Mouse (Mus musculus): ENCODE data around the gene Phldb2. TPM values are rescaled to one million over a fixed set of nuclear protein-coding genes. Genes with fewer than 3 reads are reported as not detected.

The Phldb2 gene
- polyA plus RNA-seq, 1 experiment from 2014 or later: 6.8 TPM

DNA sequence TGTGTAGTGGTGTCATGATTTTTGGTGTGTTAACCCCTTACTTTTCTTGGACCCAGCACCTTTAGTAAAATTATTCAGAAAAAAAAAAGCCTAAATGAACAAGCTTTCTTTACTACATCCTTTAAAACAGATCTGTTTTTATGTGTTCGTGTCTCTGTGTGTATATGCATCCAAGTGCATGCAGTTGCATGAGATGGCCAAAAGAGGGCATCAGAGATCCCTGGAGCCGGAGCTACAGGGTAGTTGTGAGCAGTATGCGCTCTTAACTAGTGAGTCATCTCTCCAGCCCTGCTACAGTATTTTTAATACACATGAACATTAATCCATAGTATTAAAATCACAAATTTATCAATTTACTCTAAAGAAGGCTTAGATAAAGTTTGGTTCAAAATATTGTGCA is 14.0 kb downstream of the Phldb2 start:
- H3K9me3 ChIP-seq (ENCODE audit: control insufficient read depth, low read length): no peaks in the 10 kb centered on the region
- ATAC-seq: no peak
- WGBS: 96% methylated on average over 3 of the region's 3 CpGs
- no peaks in the 10 kb centered on the region for H3K36me3 ChIP-seq (ENCODE audit: control insufficient read depth, insufficient read depth, low read length)
- no peak overlapping the region for H3K4me2 ChIP-seq (ENCODE audit: low read length)
- no peaks in the 10 kb centered on the region; the same call in none of the 2 replicates for H3K4me1 ChIP-seq (ENCODE audit: control insufficient read depth, insufficient read depth, low read depth, low read length)
- no peaks in the 10 kb centered on the region for H3K27me3 ChIP-seq (replicated peaks; ENCODE audit: control insufficient read depth, insufficient read depth, low read length)
- no peak overlapping the region for H3K4me3 ChIP-seq (ENCODE audit: low read length)
- H3K27ac ChIP-seq (ENCODE audit: low read depth, low read length): no peak overlapping the region
- no peak overlapping the region for H3K9ac ChIP-seq (ENCODE audit: low read depth, low read length)

DNA sequence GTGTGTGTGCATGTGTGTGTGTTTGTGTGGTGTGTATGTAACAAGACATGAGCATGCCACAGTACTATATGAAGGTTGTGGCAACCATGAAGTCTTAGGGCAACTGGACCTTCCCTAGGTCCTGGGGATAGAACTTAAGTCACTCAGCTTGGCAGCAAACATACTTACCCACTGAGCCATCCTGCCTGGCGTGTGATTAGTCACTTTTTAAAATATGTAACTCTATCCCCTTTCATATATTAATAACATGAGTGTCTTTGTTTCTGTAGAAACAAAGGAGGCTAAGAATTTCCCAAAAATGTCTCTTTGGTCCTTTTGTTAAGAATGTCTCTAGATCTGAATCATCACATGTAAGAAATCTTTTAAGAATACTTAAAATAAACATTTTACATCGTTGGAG is 16.0 kb downstream of the Phldb2 start:
- WGBS: 72% methylated on average over 2 of the region's 2 CpGs
- no peak overlapping the region for H3K4me2 ChIP-seq (ENCODE audit: low read length)
- ATAC-seq: no peak

DNA sequence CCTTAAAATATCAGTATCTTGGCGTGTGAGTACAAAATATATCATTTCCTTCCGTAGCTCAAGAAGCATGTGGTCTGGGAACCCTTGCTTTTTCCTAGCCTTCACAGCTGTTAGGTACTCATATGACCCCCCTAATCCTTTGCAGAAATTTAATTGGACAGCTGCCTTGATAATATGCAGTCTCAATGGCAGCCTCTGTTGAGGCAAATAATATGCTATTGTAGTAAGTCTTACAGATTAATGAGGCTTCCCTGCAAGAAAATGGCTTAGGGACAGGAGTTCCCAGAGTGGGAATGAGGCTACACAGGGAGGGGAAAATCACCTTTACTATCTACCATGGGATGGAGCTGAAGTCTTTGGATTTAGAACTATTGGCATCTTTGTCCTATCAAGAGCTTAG is 16.9 kb downstream of the Phldb2 start:
- no peak overlapping the region for H3K9ac ChIP-seq (ENCODE audit: low read depth, low read length)
- no peaks in the 10 kb centered on the region; the same call in none of the 2 replicates for H3K4me1 ChIP-seq (ENCODE audit: control insufficient read depth, insufficient read depth, low read depth, low read length)
- H3K36me3 ChIP-seq (ENCODE audit: control insufficient read depth, insufficient read depth, low read length): no peaks in the 10 kb centered on the region
- ATAC-seq: no peak; the same call in 1 of the 2 replicates
- no peak overlapping the region for H3K27ac ChIP-seq (ENCODE audit: low read depth, low read length)
- 44% methylated on average over 2 of the region's 2 CpGs for WGBS
- no peaks in the 10 kb centered on the region for H3K9me3 ChIP-seq (ENCODE audit: control insufficient read depth, low read length)
- no peak overlapping the region for H3K4me3 ChIP-seq (ENCODE audit: low read length)
- no peak overlapping the region for H3K4me2 ChIP-seq (ENCODE audit: low read length)
- H3K27me3 ChIP-seq (replicated peaks; ENCODE audit: control insufficient read depth, insufficient read depth, low read length): no peaks in the 10 kb centered on the region

More for the DNA sequence above, 16.0 kb downstream of the Phldb2 start:
- no peak overlapping the region for H3K27ac ChIP-seq (ENCODE audit: low read depth, low read length)
- no peaks in the 10 kb centered on the region for H3K9me3 ChIP-seq (ENCODE audit: control insufficient read depth, low read length)
- H3K4me1 ChIP-seq (ENCODE audit: control insufficient read depth, insufficient read depth, low read depth, low read length): no peaks in the 10 kb centered on the region; the same call in none of the 2 replicates
- H3K9ac ChIP-seq (ENCODE audit: low read depth, low read length): no peak overlapping the region
- no peak overlapping the region for H3K4me3 ChIP-seq (ENCODE audit: low read length)
- H3K36me3 ChIP-seq (ENCODE audit: control insufficient read depth, insufficient read depth, low read length): no peaks in the 10 kb centered on the region
- H3K27me3 ChIP-seq (replicated peaks; ENCODE audit: control insufficient read depth, insufficient read depth, low read length): no peaks in the 10 kb centered on the region

DNA sequence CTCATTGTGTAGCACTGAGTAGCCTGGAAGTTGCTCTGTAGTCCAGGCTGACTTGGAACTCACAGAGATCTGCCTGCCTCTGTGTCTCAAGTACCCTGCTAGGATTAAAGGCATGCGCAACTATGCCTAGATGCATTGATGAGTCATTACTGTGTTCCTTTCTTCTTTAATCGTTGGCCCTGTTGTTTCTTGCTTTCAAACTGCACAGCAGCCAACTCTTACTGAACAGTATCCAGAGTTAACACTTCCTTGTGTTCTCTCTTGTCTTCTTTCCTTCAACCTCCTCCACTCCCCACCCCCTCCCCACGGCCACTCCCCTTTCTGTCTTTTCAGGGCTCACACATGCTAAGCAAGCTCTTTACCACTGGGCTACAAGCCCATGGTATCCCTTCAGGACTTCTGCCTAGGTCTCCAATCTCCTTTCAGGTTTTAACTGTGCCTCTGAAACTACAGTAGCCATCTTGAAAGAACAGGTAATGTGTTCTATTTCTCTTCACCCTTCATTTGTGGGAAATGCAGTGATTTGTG is 17.4 kb downstream of the Phldb2 start:
- Histone ChIP-seq H3K4me1 (ENCODE audit: control insufficient read depth, insufficient read depth, low read depth, low read length) (no peaks in the 10 kb centered on the region; the same call in none of the 2 replicates), H3K9ac (ENCODE audit: low read depth, low read length) (no peak overlapping the region), H3K9me3 (ENCODE audit: control insufficient read depth, low read length) (no peaks in the 10 kb centered on the region), H3K27ac (ENCODE audit: low read depth, low read length) (no peak overlapping the region), H3K27me3 (replicated peaks; ENCODE audit: control insufficient read depth, insufficient read depth, low read length) (no peaks in the 10 kb centered on the region), H3K4me3 (ENCODE audit: low read length) (no peak overlapping the region), H3K36me3 (ENCODE audit: control insufficient read depth, insufficient read depth, low read length) (no peaks in the 10 kb centered on the region), H3K4me2 (ENCODE audit: low read length) (no peak overlapping the region)
- 73% methylated on average over 3 of the region's 3 CpGs for WGBS
- ATAC-seq: no peak

DNA sequence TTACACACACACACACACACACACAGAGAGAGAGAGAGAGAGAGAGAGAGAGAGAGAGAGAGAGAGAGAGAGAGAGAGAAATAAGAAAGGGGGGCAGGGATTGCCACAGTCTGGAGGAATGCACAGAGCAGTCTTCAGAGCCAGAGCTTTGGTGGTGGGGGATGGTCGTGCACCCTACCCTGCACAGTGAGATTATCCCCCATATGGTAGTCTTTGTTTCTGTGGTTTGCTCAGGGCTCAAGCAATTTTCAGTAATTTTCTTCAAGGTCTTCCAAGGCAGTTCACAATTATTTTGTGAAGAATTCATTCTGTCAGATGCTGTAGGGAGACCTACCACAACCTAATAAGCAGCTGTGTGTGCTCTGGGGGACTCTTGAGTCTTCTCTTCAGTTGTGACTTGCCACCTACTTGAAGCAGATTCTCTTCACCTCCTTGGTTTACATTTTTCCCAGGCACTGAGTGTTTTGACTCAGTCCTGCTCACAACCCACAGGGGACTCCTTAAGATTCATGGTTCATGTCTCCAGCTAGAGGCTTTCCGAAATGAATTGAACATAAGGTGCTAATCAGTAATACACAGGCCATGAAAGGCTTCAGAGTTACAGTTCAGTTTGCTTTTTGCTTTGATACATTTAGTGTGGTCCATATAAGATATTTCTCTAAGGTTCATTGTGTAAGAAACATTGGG is 18.5 kb downstream of the Phldb2 start:
- Histone ChIP-seq H3K36me3 (ENCODE audit: control insufficient read depth, insufficient read depth, low read length) (no peaks in the 10 kb centered on the region), H3K9ac (ENCODE audit: low read depth, low read length) (no peak overlapping the region), H3K27me3 (replicated peaks; ENCODE audit: control insufficient read depth, insufficient read depth, low read length) (no peaks in the 10 kb centered on the region), H3K4me3 (ENCODE audit: low read length) (no peak overlapping the region), H3K4me2 (ENCODE audit: low read length) (no peak overlapping the region), H3K9me3 (ENCODE audit: control insufficient read depth, low read length) (no peaks in the 10 kb centered on the region), H3K27ac (ENCODE audit: low read depth, low read length) (no peak overlapping the region), H3K4me1 (ENCODE audit: control insufficient read depth, insufficient read depth, low read depth, low read length) (no peaks in the 10 kb centered on the region; the same call in none of the 2 replicates)
- peak; percentile 58; the same call in 1 of the 2 replicates for ATAC-seq
- 58% methylated on average over 2 of the region's 2 CpGs for WGBS

DNA sequence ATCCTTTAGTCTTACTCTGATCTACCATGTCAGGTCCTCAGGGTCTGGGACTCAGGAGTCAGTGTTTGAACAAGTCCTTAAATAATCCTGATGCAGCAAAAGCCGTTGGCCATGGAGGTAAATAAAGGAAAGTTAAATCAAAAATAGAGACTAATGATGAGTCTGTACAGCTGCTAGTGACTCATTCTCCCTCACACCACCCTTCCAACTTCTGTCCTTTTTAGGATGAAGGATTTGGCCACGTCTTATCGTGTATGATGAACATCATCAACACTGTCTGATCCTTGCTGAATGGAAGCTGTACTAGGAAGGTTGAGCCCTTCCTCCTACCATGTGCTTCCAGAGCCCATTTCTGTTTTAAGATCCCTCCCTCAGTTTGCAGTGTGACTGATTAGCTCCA is 23.1 kb downstream of the Phldb2 start:
- H3K9ac ChIP-seq (ENCODE audit: low read depth, low read length): no peak overlapping the region
- no peak for ATAC-seq
- no peak overlapping the region for H3K4me3 ChIP-seq (ENCODE audit: low read length)
- no peaks in the 10 kb centered on the region for H3K36me3 ChIP-seq (ENCODE audit: control insufficient read depth, insufficient read depth, low read length)
- no peaks in the 10 kb centered on the region for H3K9me3 ChIP-seq (ENCODE audit: control insufficient read depth, low read length)
- H3K4me1 ChIP-seq (ENCODE audit: control insufficient read depth, insufficient read depth, low read depth, low read length): no peaks in the 10 kb centered on the region; the same call in 1 of the 2 replicates
- H3K27me3 ChIP-seq (replicated peaks; ENCODE audit: control insufficient read depth, insufficient read depth, low read length): no peaks in the 10 kb centered on the region
- no peak overlapping the region for H3K27ac ChIP-seq (ENCODE audit: low read depth, low read length)
- 93% methylated on average over 3 of the region's 3 CpGs for whole genome bisulfite sequencing
- no peak overlapping the region for H3K4me2 ChIP-seq (ENCODE audit: low read length)

DNA sequence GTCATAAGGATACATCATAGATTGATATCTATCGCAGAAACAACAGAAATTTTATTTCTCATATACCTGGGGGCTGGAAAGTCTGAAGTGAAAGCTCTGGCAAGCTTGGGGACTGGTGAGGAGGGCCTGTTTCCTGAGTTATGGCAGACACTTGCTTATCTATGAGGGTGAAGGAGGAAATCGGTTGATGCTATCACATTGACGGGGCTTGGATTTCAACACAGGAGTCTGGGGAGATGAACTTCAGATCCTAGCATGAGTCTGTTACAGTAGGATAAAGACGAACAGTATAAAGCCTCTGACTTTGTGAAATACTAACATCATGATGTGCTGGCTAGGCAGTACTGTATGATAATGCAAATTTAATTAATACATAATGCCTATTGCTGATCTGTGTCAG is 25.3 kb downstream of the Phldb2 start:
- 91% methylated on average over 4 of the region's 4 CpGs for WGBS
- no peak for ATAC-seq
- Histone ChIP-seq H3K9ac (ENCODE audit: low read depth, low read length) (no peak overlapping the region), H3K4me1 (ENCODE audit: control insufficient read depth, insufficient read depth, low read depth, low read length) (no peaks in the 10 kb centered on the region), H3K27me3 (replicated peaks; ENCODE audit: control insufficient read depth, insufficient read depth, low read length) (no peaks in the 10 kb centered on the region), H3K4me3 (ENCODE audit: low read length) (no peak overlapping the region), H3K27ac (ENCODE audit: low read depth, low read length) (no peak overlapping the region), H3K4me2 (ENCODE audit: low read length) (no peak overlapping the region), H3K9me3 (ENCODE audit: control insufficient read depth, low read length) (no peaks in the 10 kb centered on the region), H3K36me3 (ENCODE audit: control insufficient read depth, insufficient read depth, low read length) (no peaks in the 10 kb centered on the region)

DNA sequence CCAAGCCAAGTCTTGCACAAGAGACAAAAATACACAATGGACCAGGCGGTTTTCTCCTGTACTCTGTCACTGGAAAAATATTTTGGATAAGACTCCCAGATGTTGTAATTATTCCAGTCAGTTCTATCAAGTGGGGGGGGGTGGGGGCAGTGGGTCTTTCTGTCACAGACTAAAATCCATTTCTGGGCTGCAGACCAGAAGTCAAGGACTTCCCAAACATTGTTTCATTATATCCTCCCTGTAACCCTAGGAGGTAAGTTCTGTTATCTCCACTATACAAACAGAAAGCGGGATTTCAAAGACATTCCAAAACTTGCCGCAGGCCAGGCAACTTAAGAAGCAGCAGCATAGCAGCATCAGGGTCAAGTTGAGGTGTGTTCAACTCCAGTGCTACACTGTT is 25.8 kb downstream of the Phldb2 start:
- no peak for ATAC-seq
- Histone ChIP-seq H3K4me3 (ENCODE audit: low read length) (no peak overlapping the region), H3K27me3 (replicated peaks; ENCODE audit: control insufficient read depth, insufficient read depth, low read length) (no peaks in the 10 kb centered on the region), H3K9ac (ENCODE audit: low read depth, low read length) (no peak overlapping the region), H3K4me1 (ENCODE audit: control insufficient read depth, insufficient read depth, low read depth, low read length) (no peaks in the 10 kb centered on the region), H3K9me3 (ENCODE audit: control insufficient read depth, low read length) (no peaks in the 10 kb centered on the region), H3K36me3 (ENCODE audit: control insufficient read depth, insufficient read depth, low read length) (no peaks in the 10 kb centered on the region), H3K4me2 (ENCODE audit: low read length) (no peak overlapping the region), H3K27ac (ENCODE audit: low read depth, low read length) (no peak overlapping the region)
- WGBS: 74% methylated on average over 3 of the region's 3 CpGs

DNA sequence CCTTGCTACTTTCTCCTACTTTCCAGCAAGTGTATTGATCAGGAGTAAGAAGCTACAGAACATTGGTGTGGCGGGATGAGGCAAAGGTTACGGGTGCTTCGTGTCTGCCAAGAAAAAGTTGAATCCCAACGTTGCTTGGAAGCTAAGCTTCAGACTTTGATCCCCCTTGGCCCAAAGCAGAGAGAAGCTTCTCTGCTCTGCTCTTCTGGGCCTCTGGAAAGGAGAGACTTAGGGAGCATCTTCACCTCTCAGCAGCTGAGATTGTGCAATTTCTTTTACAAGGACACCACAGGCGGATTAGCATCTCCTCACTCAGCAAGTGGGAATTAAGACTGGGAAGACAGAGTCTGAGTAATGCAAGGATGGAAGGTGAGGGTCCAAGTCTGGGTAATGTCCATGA is 26.5 kb downstream of the Phldb2 start:
- no peak for ATAC-seq
- Histone ChIP-seq H3K9me3 (ENCODE audit: control insufficient read depth, low read length) (no peaks in the 10 kb centered on the region), H3K36me3 (ENCODE audit: control insufficient read depth, insufficient read depth, low read length) (no peaks in the 10 kb centered on the region), H3K4me1 (ENCODE audit: control insufficient read depth, insufficient read depth, low read depth, low read length) (no peaks in the 10 kb centered on the region), H3K4me3 (ENCODE audit: low read length) (no peak overlapping the region), H3K4me2 (ENCODE audit: low read length) (no peak overlapping the region), H3K27ac (ENCODE audit: low read depth, low read length) (no peak overlapping the region), H3K27me3 (replicated peaks; ENCODE audit: control insufficient read depth, insufficient read depth, low read length) (no peaks in the 10 kb centered on the region), H3K9ac (ENCODE audit: low read depth, low read length) (no peak overlapping the region)
- WGBS: 85% methylated on average over 5 of the region's 5 CpGs
